Mouse (Mus musculus) R1 (cell line): Measurements from ENCODE around the gene Acd.

ENCODE experiments used
- DNase-seq: peaks from one replicate; pipeline ENCODE4 v3.0.0-alpha.2; 2018; ENCODE audit warnings: low read depth, low spot score

Gene Acd

DNA sequence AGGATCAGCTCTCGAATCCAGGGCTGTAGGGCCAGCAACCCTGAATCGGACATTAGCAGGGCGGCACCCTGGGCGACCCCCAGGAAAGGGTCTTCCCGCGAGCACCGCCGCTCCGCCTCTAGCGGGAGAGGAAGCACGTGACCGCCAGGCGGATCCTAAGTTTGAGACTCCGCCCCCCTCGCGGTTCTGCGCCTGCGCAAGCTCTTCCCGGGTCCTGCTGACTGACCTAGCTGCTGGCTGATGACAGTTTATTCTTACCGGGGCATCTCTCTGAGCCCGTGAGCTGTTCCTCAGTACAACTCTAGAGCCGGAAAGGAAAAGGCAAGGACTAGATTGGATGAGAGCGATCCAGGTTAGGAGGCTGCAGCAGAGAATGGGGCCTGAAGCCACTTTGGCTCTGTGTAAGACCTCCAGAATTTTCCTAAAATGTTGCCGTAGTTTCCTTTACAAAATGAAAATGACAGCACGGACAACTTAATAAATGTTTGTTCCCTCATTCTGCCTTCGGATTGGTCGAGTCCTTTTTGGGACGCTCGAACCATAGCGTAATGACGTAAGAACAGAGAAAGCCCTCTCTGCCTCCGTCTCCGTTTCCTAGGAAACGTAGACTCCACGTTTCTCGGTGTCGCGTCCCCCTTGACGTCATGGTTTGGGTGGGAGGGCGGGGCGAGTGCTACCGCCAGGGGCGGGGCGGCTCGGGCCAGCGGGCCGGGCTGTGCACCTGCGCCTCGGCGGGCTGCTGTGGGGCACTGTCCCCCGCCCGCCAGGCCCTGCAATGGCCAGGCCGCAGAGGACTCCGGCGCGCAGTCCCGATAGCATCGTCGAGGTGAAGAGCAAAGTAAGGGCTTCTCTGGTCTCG, at the start of gene Acd, which contains the start of gene Pard6a:
Gene Acd, minus strand, starts transcription at position 137 of the 859 bp plus-strand sequence.
Gene Pard6a, plus strand, starts transcription at position 183 of the 859 bp plus-strand sequence.
- peak; percentile 96 for DNase-seq

DNA sequence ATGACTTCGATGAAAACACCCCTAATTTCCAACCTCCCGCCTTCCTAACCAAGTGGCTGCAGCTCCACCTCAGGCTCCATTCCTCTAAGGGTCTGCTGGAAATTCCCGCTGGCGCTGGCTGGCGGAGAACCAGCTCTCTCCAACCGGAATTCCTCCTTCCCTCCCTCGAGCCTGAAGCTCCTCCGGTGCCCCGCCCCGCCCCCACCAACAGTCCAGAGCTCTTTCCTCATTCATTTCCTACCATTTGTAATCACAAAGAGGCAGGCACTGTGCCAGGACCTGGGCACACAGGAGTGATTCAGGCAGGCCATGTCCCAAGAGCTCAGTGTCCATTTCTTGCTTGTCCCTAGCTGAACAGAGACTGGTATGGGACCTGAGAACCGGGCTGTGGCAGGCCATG, 49.7 kb upstream of the Acd start:
- DNase-seq, result peak; percentile 49

DNA sequence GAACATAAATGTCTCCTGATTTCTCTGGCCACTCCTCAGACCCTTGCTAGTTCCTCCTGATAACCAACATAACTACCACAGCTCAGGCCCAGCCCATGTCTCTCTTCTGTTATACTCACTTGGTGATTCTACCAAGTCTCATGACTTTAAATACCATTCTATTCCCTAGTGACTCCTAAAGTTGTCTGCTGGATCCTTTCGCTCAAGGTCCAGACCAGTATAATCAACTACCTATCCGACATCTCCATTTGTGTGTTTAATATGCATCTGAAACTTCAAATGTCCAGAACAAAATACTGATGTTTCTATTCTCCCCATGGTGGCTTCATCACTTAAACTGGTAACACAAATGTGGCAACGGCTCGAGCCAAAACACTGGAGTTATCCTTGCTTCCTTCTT, 42.4 kb upstream of the Acd start:
- peak; percentile 20 for DNase-seq

DNA sequence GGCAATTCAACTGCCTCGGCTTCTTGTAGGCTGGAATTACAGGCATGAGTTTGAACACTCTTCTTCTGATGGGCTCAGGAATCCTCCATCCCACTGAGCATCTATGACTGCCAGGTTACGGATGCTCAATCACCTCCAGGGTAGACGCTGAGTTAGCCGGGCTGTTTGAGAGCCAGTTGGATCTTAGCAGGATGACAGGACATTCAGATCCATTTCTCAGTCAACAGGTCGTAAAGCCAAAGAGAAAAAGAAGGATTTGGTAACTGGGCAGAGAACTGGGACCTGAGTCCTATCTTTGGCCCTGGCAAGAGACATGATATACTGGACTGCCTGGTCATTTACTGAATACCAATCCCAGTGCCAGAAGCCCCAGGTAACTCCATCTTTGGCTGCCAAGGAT, 38.3 kb upstream of the Acd start:
- DNase-seq, result no peak

DNA sequence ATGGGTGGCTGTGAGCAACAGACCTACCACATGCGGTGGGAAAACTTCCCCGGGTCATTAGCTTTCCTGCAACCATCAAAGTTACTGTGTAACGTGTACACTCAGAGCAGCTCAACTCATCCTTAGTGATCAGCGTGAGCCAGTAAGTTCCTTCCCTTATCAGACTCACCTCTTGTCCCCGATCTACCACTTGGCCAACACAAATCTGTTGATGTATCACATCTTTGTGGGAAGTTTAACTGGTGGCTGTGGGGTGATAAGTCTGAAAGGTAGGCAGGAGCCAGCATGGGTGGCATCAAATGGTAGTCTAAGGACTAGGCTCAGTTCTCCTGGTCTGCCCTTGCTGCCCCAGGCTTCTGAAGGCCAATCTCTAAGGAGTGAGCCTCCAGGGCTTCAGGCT, 31.3 kb upstream of the Acd start:
- DNase-seq, result no peak

DNA sequence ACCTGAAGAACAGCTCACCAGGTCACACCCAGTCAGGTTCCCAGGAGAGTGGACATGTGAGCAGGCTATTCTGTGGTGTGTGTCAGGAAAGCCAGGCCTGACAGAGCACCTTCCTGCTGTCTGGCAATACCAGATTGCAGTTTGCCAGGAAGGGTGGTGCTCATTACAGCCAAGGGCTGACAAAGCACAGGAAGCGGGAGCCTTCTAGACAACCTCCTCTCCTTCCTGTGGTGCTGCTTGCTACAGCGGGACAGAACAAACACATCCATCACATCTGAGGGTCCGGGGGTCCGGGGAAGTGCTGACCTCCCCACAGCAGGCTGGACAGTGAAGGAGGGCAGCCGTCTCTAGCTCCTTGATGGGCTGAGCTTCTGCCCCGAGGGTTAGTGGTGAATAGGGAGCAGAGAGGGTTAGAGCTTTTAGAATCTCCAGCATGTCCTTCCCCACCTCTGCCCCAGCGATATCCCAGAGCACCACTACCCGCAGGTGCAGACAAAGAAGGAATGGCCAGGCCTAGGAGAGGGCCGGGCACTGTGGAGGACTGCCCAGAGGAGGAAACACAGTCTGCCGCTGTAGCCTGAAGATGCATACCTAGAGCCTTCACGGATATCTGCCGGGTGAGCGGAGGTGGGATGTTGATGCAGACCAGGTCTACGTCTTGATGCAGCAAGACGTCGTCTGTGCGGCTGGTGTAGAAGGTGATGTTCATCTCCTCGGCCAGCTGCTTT, 26.7 kb upstream of the Acd start:
- no peak for DNase-seq

DNA sequence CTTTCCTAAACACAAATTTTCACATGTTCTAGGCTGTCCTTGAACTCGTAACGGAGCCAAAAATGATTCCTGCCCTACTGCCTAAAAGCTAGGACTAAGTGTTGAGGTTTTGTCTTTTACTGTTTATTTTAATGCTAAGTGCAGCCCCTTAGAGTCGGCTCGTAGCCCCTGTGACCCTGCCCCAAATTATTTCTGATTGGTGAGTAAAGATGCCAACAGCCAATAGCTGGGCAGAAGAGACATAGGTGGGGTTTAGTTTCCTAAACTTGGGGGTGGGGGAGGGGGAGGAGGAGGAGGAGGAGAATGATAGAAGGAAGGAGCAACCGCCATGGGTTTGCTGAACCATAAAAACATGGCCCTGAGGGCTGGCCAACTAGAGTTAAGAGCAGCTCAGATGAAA, 24.8 kb upstream of the Acd start:
- peak; percentile 60 for DNase-seq

DNA sequence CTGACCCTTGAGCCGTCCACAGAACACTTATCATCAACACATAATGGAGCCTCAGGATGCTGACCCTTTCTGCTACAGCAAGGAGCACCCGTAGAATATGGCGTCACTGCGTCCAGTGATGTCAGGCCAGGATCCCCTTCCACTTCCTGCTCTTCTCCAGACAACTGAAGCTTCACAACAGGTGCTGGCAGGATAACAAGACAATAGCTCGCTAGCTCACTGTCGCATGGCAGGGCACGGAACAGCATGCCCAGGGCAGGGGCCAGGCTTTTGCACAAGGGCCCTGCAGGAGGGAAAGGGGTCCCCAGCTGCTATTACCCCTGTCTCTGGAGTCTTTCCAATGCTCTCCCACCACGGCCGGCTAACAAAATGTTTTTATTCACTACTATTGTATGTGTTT, 22.0 kb upstream of the Acd start:
- DNase-seq, result no peak

DNA sequence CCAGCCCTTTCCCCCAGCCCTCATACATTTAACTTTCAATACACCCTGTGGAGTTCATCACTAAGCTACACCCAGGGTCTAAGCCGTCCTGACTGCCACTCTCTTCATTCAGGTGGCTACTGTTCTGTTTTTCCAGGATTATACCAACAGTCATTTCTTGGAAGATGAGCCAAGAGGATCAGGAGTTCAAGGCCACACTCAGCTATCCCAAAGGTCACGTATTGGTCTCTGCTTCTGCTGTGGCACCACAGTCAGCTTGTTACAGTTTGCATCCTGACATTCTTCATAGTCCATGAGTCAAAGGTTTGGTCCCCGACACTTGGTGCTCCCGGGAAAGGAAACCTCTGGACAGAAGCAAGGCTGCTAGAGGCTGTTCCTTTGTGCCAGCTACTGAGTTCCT, 18.7 kb upstream of the Acd start:
- DNase-seq, result no peak

DNA sequence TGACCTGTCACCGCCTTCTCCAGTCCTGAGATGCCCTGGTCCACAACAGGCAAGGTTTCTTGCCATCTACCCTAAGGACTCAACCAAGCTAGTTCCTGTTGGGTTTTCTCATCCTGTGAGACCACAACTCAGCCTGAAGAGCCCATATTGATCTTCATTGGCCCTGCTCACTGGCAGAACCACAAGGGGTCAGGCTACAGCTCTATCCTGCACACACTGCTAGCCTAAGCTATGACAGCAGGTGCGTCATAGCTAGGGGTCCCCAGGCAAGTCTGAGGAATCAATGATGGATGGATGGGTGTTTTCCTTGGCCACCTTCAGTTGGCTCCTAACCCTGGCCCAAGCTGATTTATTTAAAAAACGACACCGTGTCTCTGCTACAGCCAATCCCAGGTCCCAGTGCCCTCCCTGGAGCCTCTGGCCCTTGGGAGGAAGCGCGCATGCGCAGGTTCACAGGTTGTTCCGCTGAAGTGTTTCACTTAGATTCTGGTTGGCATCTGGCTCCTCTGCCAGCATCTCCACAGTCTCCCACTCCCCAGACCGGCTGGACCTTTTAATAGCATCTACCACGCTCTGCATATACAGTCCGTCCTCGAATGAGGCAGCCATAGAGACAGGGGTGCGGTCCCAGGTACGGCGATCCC, 15.5 kb upstream of the Acd start:
- DNase-seq, result peak; percentile 80

DNA sequence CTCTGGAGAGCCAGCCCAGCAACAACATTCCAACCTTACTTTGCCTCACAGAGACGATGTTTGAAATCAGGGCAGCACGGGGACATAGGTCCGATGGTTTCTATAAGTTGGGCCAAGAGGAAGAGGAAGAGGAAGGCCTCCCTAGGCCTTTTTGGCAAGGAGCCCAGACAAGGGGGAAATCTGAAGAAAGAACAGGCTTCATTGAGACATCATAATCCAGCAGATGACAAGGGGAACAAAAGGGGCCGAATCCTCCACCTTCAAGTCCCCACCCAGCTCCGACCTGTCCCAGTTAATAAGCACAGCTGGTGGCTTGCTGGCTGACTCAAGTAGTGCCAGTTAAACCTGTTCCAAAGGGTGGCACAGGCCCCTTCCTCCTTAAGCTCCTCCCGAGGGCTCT, 14.1 kb upstream of the Acd start:
- no peak for DNase-seq

DNA sequence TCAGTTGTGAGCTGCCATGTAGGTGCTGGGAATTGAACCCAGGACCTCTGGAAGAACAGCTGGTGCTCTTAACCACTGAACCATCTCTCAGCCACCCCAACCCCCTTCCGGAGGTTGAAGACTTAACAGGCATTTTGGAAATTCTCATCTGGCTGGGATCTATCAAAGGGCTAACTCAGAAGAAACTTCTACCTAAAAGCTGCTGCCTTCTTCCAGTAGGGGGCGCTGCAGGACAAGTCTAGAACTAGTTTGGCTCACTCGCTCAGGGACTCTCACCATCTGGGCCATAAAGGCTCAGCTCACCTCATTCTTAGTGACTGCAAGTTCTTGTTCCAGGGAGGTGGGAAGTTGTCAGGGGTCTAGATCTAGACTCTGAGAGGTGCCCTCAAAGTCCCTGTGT, 13.2 kb upstream of the Acd start:
- DNase-seq, result peak; percentile 94

DNA sequence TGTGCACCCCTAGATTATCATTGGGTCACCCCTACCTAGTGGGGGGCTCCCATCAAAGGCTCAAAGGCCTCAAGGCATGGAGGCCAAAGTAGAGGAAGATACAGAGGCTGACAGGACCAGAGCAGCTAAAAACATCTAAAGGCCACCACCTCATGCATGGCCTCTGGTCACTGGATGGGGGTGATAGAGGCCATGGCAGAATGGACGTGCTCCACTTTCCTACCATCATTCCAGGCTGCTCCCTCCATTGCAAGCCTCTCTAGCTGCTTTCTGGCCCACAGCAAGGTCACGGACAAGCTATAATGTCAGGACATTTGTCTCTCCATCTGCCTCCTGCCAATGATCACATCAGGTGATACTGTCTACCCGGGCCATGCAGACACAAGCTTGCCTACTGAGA, 11.4 kb upstream of the Acd start:
- DNase-seq, result no peak

DNA sequence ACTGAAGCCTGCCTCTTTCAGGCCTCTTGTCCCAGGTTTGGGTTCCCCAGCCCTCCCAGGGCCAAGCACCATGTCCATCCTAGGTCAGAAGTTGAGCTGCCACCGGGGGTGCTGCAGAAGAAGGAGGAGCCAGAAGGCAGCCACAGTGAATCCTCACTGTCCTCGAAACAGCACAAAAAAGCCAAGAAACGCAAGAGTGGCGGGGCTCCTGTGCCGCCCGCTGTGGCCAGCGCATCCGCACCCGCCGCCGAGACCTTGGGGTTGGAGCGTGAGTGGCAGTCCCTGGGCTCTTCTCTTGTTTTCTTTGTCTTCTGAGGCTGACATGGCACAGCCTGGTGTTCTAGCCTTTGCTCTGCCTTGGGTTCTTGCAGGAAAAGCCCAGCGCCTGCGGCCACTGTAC, 8.4 kb upstream of the Acd start:
- DNase-seq, result no peak

DNA sequence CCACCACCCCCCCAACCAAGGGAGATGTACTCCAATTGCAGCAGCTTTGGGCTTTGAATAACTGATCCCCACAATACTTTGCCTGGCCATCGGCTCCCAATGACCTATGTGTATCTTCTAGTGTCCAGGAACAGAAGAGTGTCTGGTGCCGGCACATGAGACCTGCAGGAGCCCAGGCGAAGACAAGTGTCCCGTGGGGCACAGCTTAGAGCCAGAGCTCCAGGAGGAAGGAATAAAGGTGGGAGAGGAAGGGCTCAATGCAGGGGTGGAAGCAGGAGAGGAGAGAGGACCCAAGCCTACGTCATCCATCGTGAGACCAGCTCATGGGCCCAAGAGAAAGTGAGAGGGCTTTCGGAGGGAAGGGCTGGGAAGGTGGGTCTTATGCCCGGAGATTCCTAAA, 7.8 kb upstream of the Acd start:
- DNase-seq, result no peak

DNA sequence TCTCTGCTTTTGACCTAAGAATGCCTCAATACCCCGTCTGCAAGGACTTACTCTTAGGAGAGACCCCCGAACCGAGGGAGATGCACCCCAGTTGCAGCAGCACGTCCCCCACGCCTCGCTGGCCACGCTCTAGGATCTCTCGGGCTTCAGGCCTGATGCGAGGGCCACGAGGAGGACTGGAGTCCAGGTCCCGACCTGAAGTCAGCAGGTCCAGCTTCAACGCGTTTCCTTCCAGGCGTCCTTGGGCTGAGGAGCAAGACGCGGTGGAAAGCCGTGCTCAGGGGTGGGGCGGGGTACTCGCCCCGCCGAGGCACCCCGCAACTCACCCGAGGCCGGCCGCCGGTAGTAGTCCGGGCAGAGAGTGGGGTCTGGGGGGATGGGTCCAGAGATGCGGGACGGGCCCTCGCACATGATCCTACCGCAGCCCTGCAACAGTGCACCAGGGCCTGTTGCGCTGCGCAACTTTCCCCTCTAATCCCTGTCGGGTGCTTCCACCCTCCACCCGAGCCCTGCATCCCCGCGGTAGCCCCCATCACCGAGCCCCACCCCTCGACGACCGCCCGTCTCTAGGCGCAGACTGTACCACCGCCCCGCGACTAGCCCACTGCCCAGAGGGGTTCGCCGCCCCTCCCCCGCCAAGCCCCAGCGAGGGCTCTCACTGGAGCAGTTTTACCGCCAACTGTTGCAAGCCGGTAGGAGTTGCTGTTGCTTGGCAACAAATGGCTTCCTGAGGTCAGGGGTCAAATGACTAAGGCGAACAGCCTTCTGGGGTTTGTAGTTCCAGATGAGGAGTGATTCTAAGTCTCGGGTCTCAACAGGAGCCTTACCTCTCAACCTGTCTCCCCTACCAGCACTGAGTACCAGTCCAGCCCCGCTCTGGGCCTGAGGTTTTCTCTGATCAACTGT, 6.8 kb upstream of the Acd start, which contains the start of the genes 4933405L10Rik and Enkd1:
Gene 4933405L10Rik, plus strand, starts transcription at position 158 of the 906 bp plus-strand sequence.
Gene Enkd1, minus strand, starts transcription at position 713 of the 906 bp plus-strand sequence.
- peak; percentile 98 for DNase-seq

DNA sequence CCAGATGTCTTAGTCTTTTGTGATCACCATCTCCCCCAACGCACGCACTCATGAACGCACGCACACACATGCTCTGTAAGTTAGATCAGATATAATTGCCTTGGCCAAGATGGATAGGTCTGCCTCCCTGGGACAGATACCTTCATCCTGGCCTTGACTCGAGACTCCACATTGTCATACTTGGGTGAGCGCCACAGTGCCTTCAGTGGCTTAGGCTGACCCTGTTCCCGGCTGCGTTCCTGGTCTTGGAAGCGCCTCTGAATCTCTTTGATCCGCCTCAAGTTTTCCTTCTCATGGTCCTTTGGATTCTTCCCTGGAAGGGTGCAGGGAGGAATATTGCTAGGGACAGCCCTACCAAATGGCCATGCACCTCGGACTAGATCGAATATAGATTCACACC, 5.5 kb upstream of the Acd start:
- DNase-seq, result no peak

DNA sequence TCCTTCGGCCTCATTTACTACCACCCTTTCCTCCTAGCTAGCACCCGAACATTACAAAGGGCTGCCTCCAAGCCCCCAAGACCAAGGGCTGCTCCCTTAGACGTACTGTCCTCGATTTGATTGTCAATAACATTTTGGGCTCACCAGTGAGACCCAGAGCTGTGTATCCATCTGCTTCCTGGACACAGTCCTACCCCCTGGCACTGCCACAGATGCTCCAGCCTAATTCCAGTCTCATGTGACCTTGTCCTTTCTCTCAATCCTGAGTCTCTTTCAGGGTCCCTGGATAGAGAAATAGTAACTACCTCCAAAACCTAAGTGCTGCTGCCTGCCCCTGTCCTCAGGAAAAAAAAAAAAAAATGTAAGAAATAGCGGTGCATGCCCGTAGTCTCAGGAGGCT, 4.1 kb upstream of the Acd start:
- DNase-seq, result no peak

DNA sequence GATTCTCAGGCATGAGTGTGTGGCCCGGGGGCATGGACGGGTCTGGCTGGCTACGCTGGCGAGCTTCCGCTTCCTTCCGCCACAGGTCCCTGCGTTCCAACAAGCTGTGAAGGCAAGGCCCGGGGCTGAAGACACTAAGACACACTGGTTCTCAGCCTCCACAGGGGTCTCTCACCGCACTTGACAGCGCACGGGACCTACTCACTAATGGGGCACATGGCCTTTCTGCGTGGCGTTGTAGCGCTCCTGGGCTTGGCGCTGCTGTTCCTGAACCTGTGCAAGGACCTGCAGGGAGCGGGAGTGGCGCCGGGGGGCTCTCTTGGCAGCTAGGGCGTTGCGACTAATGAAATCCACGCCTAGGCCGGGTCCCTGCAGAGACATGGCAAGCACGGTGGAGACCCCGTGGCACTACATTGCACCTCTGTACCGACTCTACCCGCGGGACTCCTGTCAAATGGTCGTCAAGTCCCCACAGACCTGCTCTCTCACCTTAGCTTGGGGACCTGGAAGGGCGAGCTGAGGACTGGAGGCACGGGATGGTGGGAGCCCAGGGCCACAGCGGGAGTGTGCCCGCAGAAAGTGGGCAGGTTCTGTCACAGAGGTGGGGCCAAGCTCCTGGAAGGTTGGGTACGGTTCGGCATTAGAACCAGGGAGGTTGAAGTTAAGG, 3.4 kb upstream of the Acd start:
- peak; percentile 37 for DNase-seq

DNA sequence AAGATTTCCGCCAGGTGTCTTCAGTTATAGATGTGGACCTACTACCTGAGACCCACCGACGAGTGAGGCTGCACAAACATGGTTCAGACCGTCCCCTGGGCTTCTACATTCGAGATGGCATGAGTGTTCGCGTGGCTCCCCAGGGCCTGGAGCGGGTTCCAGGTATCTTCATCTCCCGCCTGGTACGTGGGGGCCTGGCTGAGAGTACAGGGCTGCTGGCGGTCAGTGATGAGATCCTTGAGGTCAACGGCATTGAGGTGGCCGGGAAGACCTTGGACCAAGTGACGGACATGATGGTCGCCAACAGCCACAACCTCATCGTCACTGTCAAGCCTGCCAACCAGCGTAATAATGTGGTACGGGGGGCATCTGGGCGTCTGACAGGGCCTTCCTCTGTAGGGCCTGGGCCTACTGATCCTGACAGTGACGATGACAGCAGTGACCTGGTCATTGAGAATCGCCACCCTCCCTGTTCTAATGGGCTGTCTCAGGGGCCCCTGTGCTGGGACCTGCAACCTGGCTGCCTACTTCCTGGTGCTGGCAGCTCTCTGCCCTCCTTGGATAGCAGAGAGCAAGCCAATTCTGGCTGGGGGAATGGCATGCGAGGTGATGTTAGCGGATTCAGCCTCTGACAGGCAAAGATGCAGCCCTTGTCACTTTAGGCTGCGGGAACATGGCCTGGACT, 2.0 kb upstream of the Acd start:
- no peak for DNase-seq
